Mouse (Mus musculus) gonadal fat pad, adult 2 months (tissue): ENCODE data around the gene Fam83g. TPM values are rescaled to one million over a fixed set of nuclear protein-coding genes. Genes with fewer than 3 reads are reported as not detected.

ENCODE experiments used
- DNase-seq: peaks from one replicate; pipeline ENCODE4 v3.0.0-alpha.2; 2012; ENCODE audit warnings: low read depth
- polyA plus RNA-seq: library from polyadenylated mRNA; depleted of rRNA; stranded (reverse); fragments of >200 nt; gene quantifications from 2 replicates; pipeline ENCODE4 v1.2.3, GENCODE M21; 2012

Fam83g gene
- polyA plus RNA-seq, 1 experiment = 2.6 TPM

DNA sequence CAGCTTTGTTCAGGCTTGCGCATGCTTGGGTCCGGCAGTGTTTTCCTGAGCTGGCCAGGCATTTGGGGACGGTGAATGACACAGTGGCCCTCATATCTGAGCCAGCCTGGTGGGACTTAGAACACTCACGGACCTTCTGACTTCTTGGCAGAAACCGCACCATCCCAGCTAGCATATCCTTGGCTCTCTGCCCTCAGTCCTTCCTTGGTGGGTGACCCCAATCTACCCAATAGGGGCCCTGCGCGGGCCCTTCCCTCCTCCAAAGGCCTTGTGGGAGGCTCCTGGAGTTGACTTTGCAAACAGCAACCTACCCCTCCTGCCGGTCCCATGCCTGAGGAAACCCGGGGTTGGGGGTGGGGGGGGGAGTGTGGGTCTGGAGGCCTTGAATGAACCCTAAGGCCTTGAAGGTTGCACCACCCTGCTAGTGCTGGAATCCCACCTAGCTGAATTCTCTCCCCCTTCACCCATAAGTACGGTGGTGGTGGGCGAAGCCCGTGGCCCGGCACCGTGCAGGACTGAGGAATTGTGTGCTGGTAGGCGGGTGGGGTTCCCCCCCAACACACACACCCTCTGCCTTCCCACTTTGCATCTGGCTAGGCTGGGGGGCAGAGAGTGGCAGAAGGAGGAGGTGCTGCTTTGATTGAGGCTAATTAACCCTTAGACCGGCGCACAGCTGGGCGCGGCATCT, 9.6 kb upstream of the Fam83g start:
- no peak for DNase-seq

DNA sequence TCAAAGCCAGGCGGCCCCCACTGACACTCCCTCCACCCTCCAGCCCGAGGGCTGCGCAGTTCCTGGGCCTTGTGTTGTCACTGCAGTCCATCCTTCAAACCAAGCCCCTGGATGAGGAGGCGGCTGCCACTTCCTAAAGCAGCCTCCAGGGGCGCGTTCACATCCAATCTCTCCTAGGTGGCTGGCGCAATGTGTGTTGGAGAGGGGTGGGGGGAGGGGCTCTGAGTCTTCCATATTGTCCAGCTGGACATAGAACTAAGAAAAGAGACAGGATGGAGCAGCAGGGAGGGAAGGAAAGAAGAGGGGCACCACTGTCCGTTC, 9.1 kb upstream of the Fam83g start:
- no peak for DNase-seq

DNA sequence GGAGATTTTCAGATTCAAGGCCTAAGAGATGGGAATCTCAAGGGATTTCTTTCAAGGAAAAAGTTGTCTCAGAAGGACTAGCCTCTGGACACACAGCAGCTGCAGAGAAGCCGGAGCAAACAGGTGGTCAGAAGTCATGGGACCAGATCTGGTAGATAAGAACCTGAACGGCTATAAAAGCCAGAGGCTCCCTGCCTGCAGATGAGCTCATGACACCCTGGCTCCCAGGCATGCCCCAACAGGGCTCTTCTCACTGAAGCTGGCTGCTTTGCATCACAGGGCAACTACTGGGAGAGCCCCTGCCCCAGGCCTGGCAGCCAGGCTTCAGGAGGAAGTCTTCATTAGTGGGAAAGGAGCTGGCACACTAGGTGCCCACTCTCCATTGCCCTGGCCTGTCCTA, 8.6 kb upstream of the Fam83g start:
- DNase-seq = no peak

DNA sequence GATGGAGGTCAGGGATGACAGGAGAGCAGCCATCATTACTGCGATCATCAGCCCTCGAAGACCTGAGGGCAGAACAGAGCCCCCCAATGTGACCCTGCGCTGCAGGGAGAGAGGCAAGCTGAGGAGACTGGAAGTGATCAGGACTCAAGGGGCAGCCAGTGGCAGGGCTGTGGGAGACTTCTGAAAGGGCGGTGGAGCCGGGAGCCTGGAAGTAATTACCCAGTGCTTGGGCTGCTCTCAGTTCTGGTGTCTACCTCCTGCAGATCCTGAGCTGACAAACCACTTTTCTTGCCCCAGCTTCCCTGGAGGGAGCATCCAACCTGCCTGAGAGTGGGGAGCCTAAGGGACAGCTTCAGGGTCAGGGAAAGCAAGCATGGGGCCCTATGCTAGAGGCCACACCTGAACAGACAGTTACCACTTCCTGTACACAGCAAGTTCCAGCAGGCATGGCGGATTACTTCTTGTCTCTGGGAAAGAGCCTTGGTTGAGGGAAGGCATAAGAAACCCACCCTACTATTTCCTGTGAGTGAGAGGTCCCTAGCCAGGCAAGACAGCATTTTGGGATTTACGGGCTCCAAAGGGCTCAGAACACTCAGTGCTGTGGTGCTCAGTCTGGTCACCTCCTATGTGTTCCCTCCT, 7.6 kb upstream of the Fam83g start:
- no peak for DNase-seq

DNA sequence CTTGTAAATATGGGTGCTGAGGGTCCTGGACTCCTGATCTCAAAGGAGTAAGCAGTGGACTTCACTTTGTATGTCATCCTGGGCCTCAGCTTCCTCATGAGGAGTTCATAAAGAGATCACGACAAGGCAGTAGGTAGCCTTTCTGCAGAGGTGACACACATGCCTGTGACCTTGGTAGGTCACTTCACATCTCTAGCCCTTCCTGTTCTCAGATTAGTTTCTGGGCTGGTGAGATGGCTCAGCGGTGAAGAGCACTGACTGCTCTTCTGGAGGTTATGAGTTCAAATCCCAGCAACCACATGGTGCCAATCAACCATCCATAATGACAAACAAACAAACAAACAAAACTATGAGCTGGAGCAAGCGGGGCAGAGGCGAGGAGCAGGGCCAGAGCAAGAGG, 6.2 kb upstream of the Fam83g start:
- DNase-seq = no peak

DNA sequence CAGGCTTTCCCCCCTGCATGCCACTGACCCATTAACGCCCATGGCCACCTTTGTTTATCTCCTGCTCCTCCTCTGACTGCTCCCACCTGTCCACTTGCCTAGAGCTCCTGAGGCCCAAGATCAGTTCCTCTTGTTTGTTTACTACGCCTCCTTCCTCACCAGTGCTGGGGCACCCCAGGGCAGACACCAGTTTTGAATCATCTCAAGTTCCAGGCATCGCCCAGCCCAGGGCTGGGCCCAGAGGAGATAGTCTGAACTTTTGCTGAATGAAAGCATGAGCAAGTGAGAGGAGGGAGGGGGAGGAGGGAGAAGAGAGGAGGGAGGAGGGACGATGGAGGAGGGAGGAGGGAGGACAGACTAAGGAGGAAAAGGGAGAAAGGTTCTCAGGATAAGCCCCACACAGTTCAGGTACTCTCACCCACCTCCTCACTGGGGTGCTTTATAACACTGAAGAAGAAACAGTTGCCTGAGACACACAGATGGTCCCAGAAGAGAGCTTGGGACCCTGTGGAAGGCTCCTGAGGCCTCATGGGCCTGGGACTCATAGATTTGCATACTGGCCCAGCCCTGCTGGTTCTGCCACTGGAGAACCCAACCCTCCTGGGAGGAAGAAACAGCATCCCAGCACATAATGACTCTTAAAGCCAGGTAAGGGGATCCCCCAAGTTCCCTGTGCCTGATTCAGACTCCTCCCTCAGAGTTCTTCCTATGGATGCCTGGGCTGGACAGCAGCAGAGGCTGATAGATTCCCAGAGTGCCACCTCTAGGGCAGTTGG, 4.6 kb upstream of the Fam83g start:
- no peak for DNase-seq

DNA sequence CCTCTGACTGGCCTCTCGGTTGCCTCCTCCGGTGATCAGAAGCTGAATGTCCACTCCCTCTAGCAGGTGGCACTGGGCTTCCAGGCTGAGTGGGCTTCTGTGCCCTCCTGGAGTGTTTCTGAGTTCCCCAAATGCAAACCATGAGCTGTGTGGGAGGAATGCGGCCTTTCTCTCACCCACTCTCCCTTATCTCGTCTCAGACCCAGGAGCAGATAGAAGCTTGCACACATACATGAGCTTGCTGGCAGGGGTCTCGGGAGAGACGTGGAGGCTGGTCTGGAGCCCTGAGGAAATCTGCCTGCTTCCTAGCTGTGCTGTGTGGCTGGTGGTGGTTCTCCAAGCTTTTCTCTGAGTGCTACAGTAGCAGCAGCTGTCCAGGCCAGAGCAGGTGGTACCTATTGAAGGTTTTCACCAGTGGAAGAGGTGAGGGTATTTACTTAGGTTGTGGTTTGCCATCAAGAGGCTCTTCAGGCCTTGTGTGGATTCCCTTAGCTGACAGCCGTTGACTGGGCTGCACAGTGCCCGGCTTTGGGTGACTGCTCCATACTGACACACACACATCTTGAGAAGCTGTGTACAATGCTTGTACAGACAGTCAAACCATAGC, 1.3 kb downstream of the Fam83g start:
- DNase-seq = no peak

DNA sequence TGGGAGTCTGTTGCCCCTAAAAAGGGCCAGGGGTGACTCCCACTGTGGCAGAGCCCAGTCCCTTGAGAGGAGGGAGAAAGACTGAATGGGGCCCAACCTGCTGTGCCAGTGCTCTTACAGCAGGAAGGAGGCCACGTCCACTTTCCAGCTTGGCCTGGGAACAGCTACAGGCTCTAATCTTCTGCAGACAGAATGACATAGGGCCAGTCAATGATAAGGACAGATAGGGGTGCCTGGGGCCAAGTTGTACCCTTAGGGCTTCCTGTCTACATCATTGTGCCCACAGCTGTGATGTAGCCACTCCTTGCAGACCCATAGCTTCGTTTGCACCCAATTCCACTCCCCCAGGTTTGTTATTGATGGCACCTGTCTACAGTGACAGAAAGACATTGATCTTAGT, 2.2 kb downstream of the Fam83g start:
- DNase-seq = no peak

DNA sequence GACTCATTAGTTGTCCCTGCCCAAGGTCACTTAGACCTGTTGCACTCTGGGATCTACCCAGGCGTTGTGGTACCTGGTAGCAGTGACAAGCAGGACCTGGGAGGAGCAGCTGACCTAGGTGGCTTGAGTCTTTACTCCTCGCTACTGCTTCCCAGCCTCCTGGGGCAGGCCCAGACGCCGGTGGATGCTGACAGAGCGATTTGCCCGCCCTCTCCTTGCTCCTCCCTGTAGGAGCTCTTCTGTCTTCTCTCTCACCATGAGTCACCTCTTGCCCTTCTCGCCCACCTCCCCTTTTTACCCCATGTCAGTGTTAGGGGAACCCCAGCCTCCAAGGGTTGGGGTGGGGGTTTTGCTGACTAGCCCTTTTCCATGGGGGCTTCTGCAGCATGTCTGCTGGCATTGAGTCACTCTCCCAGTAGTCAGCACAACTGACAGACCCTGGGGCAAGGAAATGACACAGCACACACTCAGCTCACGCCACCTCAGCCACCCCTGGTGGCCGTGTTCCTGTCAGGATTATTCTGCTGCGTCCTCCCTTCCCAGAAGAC, 3.1 kb downstream of the Fam83g start:
- DNase-seq = no peak

DNA sequence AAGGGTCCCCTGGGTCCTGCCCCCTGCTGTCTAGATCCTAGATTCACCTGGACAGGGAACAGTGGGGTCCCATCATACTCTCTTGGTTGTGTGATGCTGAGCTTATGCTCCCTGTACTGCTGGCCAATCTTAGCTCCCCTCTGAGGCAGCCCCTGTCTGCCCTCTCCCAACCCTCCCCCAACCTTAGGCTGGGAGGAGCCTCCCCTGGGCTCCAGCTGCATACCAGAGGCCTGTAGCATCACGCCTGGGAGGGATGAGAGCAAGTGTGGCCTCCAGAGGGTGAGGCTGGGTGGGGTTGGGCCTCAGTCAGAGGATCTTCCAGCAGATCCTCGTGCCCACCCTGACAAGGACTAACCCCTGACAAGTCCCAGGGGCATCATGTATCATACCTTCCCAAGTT, 3.7 kb downstream of the Fam83g start:
- no peak for DNase-seq

DNA sequence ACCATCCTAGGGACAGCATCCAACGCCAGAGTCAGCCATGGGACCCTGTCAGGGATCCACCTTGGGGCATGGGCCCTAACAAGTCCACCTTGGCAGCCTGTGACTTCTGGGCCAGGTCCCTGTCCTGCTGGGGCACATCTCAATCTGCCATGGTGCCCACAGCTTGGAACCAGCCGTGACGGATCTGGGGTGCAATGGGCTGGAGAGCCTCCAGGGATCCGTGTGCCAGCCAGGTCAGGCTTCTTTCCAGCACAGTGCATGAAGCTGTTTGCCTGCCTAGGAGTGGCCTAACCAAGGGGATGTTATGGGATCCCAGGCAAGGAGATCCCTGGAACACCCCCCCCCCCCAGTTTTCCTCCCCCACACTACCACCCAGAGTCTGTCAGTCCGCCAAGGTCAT, 9.1 kb downstream of the Fam83g start:
- DNase-seq = no peak

DNA sequence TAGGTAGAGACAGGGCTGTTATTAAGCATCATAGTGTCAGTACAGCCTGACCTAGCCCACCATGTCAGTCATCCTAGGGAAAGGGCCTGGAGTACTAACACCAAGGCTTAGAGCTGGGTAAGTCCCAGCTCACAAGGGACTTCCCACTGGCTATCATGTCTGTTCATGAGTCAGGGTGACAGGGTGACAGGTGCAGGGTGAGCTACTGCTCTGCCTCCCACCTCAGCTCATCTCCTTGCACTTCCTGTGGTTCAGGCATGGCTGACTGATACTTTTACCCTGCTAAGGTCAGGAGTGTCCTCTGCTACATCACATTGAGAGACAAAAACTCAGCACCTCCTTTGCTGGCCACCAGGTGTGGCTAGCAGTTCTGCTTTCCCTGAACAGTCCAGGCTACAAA, 15.0 kb downstream of the Fam83g start:
- no peak for DNase-seq

DNA sequence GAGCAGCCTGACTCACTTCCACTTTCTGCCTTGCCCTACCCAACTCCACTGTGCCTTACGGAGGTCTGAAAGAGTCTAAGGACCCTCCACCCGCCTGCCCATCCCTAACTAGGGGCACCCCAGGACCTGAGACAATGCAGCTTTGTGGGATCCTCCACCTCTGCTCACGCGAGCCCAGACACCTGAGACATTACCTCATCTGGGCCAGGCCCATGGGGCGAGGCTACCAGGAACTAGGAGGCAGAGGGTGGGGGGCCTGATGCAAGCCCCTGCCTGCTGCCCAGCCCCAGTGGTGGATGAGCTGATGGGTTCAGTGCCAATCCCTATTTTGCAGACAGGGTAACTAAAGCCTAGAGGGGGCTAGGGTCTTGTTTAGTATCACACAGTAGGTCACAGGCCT, 15.6 kb downstream of the Fam83g start:
- DNase-seq = no peak

DNA sequence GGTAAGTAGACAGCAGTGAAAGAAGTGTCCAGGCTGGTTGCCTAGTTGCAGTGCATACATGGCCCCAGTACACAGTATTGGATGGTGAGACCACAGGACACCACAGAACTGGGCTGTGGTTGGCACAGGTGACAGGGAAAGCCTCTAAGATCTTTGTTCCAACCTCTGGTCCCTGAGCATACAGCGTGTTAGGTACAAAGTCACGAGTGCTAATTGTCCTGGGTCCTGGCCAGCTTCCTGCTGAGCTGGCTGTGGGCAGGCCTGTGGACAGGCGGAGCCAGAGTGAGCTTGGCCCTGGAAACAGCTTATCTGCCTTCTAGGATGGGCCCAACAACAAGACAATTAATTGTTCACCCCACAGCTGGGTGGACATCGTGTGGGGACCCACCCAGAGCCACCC, 16.0 kb downstream of the Fam83g start:
- DNase-seq = no peak

DNA sequence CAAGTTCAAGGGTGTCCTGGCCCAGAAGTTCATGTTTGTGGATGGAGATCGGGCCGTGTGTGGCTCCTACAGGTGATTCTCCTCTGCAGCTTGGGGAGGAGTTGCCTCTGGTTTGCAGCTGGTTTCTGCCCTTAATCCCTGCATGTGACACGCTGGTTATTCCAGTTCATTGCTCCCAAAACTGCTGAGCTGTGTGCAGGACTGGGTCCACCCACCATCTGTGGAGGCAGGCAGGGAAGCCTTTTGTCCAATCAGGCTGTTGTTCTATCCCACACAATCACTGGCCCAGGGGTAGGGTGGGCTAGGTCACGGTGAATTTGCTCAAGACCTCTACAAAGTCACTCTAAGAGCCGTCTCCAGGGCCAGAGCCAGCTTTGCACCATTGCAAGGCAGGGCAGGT, 17.8 kb downstream of the Fam83g start:
- DNase-seq = no peak

DNA sequence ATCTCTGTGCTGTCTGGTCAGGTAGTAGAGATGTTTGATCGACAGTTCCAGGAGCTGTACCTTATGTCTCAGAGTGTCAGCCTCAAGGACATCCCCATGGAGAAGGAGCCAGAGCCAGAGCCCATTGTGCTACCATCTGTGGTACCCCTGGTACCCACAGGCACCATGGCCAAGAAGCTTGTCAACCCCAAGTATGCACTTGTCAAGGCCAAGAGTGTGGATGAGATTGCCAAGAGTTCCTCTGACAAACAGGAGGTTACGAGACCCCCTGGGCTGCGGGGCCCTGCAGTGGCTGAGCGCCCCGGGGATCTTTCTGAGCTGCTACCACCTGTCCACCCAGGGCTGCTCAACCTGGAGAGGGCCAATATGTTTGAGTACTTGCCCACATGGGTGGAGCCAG, 18.6 kb downstream of the Fam83g start:
- no peak for DNase-seq

DNA sequence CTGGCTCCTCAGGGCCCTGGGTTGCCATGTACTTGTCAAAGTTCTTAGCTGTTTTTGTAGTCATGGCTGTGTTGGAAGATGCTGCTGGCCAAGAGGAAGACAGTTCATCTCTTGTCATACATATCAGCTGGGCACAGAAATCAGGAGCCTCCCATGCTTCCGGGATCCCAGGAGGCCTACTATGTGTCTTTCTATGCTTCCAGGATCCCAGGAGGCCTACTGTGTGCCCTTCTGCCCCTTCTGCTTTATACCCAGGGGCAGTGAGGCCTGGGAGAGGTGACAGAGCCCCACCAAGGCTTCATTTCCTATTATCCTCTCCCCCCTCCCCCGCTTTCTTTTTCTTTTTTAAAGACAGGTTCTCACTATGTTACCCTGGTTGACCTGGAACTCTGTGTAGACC, 21.7 kb downstream of the Fam83g start:
- no peak for DNase-seq

DNA sequence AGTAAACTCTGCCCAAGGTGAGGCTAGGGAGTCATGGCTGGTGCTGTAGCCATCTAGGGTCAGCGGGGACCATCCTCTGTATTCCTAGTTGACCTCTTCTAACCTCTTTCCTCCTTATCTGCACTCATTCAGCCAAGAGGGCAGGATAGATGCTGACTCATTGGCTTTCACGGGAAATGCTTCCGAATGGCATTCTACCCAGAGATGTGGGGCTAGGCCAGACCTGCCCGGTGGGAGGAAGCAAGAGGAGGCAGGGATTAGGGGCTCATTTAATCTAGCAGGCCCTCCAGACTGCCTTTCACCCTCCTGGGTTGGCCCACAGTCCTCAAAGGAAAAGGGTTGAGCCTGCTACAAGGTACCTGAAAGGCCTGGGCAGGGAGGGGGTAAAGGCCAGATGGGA, 22.3 kb downstream of the Fam83g start:
- DNase-seq = no peak

DNA sequence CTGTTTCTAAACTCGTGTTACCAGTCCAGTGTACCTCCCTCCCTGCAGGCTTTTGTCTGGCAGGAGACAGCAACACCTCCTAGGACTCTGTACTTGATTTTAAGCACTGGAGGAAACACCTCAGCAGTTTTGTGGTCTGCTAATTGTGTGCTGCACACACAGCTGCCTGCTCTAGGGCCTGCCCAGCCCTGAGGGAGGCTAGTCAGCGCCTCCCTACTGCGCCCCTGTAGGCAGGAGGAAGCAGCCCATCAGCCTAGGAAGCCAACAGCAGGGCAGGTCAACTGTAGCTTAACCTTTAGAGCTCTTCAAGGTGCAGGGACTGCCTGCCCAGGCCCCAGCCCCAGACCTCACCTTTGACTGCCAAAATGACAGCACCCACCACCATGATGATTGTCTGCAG, 25.0 kb downstream of the Fam83g start:
- no peak for DNase-seq

DNA sequence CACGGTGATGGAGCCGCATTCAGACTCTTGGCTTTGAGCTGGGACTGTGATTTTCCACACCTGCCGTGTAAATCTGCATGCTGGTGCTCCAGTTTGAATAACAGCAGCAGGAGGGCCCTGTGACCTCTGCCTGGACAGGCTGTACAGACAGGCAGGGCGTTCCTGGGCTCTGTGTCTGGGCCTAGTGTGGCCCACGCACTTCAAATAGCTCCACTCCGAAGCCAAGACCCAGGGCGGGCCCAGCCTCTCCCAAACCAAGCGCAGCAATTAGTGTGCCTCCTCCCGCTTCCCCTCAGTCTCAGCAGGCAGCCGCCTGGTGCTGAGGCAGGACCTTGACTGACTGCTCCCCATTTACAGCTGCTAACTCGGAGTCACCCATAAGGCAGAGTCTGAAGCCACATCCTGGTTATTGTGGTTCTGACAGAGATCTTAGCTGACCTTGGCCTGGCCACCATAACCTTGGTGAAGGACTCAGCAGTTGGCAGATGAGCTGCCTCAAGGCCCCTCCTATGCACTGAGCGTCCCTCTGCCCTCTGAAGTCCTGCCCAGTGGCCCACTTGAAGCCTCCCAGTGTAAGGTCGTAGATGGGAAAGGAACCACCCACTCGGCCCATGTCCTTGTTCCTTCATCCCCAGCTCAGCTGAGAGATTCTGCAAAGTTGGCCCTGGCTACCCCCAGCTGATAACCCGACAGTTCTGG, 29.4 kb downstream of the Fam83g start:
- DNase-seq = no peak

DNA sequence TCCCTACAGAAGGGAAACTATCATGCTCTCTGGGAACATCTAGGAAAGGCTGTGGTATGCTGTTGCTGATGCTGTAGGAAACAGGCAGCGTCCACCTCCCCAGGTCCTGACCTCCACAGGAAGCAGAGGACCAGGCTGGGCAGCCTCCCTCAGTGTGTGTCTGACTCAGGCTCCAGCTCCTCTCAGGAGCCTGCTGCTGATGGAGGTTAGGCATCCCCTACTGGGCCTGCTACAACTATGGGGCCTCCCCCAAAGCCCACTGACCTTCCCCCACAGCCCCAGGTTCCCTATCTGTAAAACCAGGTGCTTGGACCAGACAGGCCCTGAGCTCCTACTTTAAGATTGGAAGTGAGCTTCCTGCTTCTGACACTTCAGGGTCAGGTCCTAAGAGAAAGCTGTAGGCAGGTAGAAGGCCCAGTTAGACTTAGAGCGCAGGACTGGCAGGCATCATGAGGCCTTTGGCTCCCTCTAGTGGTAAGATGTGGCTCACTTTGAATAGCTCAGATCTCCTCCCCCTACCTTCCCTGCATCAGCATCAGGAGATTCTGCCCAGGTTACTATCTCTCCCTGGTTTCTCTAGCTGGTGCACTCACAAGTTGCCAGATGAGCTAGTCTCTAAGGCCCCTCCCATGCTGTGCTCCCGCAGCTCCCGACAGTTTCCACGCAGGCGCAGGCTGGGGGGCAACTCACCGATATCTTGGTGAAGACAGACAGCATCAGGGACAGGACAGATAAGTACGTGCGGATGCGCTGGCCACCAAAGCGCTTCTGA, 30.6 kb downstream of the Fam83g start:
- DNase-seq = no peak
